Mouse (Mus musculus): Measurements from ENCODE around the gene Kcnab1.

DNA sequence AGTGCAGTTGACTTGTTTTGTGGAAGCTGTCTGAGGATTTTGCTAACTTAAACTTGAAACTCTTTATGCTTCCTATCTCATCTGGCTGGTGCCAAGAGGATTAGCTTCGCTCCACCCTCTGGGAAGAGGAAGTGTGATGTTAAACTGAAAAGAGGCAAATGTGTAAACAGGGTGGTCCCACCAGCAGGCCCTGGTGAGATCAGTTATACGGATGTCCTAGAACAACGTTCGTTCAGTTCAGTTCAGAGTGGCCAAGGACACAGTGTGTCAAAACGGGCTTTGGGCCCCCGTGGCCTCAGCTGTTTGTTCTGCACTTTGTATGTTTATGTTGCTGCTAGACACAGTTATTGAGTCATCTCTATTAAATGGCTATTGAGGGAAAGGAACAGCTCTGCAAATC is 246.3 kb downstream of the Kcnab1 start:
- TF ChIP-seq POLR2A (IDR thresholded peaks at IDR 0.05; ENCODE audit: borderline replicate concordance, extremely low read depth, low read depth, low read length), result no peak
- TF ChIP-seq CTCF (IDR thresholded peaks at IDR 0.05; ENCODE audit: insufficient read depth, low read length), result no peak

All from lung, adult 2 months (tissue).